Mouse (Mus musculus) cerebellum, adult 9-10 months (tissue): ENCODE results near the gene Plekho1.

Source experiments
- DNase-seq: peaks from one replicate; pipeline ENCODE4 v3.0.0; 2022

Plekho1 gene

DNA sequence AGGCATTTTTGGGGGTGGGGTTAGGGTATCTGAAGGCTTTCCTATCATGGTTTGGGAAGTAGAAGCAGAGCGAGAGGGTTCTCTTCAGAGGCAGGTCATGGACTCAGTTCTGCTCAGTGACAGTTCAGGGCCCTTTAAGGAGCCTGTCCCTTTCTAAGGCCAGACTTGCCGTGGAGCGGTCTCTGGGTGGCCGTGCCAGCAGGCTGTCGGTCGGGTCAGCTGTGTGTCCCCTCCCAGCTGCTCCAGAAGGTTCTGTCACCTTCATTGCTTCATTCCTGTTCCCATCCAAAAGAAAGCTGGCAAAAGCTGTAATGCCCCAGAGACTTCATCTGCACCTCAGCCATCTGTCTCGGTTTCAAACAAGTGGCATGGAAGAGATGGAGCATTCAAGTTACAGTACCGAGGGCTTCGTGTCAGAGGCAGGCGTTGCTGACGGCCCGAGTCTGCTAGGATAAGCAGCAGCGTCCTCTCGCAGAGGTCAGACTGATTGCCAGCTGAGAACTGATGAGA lies 50.0 kb downstream of the Plekho1 start:
- no peak for DNase-seq

DNA sequence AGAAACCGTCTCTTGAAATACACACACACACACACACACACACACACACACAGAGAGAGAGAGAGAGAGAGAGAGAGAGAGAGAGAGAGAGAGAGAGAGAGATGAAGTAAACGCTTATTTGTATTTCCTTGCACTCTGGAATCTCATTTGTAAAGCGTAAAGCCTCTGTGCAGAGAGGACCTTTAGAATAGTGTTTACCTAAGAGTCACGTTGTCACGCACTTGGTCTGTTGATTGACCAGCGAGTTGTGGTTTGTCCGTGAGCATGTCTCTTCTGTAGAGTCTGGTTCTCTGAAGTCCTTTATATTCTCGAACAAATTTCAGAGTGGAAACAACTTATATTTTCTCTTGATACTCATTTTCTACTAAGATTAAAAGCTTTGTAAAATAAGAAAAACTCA lies 51.1 kb downstream of the Plekho1 start:
- no peak for DNase-seq

DNA sequence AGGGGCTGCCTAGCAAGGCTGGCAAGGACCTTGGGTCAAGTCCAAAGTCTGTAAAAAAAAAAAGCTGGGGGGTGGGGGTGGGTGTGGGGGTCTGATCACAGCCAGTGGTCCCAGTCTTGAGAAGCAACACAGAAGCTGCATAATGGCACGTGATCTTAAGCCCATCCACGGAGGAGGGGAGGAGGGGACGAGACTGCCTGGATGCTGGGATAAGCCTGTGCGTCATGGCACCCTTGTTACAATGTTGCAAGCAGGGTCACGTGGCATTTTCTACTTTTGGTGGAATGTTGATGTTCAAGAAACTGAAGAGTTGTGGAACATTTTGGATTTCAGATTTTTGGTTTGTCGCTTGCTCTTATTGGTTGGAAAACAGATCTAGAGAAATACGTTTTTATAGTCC lies 52.6 kb downstream of the Plekho1 start:
- DNase-seq = no peak

DNA sequence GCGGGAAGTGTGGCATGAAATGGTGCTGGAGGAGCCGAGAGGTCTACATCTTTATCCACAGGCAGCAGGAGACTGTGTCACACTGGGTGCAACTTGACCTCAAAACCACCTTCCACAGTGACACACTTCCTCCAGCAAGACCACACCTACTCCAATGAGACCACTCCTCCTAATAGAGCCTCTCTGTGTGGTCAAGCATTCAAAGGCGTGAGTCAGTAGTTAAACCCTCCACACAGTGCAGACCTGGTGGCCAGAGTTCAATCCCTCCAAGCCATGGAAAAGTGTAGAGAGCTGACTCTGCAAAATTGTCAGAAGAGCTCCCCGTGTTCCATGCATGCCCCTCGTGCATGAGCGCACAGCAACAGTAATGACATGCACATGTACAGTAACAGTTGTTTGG lies 53.1 kb downstream of the Plekho1 start:
- DNase-seq = no peak

DNA sequence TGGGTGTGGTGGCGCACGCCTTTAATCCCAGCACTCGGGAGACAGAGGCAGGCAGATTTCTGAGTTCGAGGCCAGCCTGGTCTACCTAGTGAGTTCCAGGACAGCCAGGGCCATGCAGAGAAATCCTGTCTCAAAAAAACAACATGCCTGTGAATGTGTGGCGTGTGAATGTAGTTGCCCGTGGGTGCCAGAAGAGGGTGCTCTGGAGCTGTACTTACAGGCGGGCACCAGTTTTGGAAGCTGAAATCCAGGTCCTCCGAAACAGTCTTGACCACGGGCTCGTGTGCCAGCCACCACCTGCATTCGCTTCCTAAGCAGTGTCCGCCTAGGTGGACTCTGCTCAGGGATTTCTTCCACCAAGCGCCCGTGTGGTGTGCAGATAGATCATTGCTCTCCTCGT lies 57.0 kb downstream of the Plekho1 start:
- DNase-seq = no peak
